Mouse (Mus musculus): ENCODE measurements around the gene Gpr19.

- no peak for TF ChIP-seq CTCF (IDR thresholded peaks at IDR 0.05; ENCODE audit: control insufficient read depth, insufficient read depth, insufficient read length)
- TF ChIP-seq FOSL1 (IDR thresholded peaks at IDR 0.05; ENCODE audit: insufficient read depth, low read length, poor library complexity, severe bottlenecking): no peak
- TF ChIP-seq MAX (IDR thresholded peaks at IDR 0.05): no peak
- no peak for TF ChIP-seq CEBPB (IDR thresholded peaks at IDR 0.05; ENCODE audit: low read depth)
- TF ChIP-seq USF1 (IDR thresholded peaks at IDR 0.05; ENCODE audit: low read depth): no peak
Measured at GRCm38 (mm10) chr6:134946858-134947257, 48.5 kb upstream of the Gpr19 start.
